Mouse (Mus musculus) cerebellum, adult 11 months (tissue): ENCODE data around the gene Tmod3.

Experiments
- DNase-seq: peaks from one replicate; pipeline ENCODE4 v3.0.0; 2022

Gene Tmod3

GRCm38 (mm10) chr9:75559512-75560012 is at the start of gene Tmod3:
Gene Tmod3, minus strand, starts transcription at chr9:75559657.
- DNase-seq = peak; percentile 92

GRCm38 (mm10) chr9:75607496-75607895 is 48.0 kb upstream of the Tmod3 start:
- no peak for DNase-seq

DNA sequence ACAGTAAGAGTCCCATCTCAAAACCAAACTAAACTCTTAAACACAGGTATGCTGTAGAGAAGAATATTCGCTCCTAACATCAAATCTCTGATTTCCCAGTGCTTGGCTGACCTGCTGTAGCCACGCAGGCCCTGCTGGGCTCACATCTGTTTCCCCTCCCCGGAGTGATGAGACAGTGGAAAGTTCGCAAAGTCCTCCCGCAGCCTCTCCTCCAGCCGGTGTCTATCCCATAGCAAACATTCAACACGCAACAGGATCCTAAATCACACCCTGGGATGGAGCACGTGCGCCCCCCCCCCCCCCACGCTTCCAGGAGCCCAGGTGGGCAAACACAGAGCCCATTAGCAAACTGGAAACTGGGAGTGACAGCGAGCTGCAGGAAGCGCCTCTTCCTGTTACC is 42.1 kb upstream of the Tmod3 start:
- DNase-seq = no peak

GRCm38 (mm10) chr9:75600166-75600934 is 40.9 kb upstream of the Tmod3 start:
- DNase-seq = peak; percentile 36

DNA sequence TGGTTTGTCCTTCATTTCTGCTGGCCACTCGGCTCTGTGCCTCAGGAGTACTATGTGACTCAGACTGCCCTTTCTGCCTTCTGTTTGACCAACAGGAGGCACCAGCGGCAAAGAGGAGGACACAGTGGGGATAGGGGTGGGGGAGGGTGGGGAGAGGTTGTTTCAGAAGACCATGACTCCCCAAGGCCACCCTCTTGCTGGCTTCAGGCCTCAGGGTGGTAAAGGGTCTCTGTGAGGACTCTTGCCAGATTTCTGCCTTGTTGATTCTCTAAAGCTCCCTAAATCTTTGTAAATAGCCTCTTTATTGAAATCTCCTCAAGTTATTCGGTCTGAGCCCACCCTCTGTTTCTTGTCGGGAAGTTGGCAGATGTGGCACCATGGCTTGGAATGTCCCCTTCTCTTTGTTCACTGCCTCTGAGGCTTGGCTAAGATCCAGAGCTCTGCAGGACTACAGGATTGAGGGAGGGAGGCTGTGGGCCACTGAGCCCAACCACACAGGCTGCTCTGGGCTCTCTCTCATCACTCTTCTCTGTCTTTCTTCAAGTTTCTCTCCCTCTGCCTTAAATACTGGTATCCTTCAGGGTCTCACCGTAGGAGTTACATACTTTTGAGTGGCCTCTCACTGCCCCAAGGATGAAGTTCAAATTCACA is 39.9 kb upstream of the Tmod3 start:
- DNase-seq = peak; percentile 46

DNA sequence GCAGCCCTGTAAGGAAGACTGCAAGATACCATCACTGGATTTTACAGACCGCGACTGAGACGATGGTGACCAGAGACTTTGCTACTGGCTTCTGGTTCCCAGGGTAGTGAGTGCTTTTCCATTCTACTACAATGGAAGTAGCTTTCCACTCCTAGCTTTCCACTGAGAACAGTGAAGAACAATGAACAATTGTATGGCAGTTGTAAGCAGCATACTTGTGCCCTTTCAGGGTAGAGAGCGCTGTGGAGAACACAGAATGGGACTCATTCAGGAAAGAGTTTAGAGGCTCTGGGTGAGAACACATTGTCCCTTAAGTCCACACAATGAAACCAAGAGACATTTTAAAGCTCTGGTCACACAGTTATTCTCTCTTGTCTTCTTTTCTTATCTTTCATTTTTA is 38.1 kb upstream of the Tmod3 start:
- no peak for DNase-seq

GRCm38 (mm10) chr9:75597036-75597435 is 37.6 kb upstream of the Tmod3 start:
- peak; percentile 26 for DNase-seq

DNA sequence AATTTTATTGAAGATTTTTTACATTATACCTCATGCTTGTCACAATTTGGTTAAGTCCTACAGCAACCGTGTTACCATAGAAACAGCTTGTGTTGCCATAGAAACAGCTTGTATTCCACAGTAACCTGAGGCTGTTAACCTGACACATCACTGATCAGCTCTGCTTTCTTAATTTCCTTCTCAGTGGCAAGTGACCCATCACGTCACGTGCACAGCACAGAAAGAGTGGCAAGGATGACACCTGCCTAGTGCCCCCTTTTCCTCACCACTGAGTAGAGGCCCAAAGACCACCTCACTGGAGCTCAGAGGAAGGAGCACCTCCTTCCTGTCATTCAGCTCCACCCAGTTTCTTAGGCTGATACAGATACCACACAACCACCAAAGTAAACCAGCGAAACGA is 34.0 kb upstream of the Tmod3 start:
- DNase-seq = no peak

- DNase-seq = no peak
Measured at GRCm38 (mm10) chr9:75589850-75590790, 30.7 kb upstream of the Tmod3 start.

GRCm38 (mm10) chr9:75581694-75582350 is 22.4 kb upstream of the Tmod3 start:
- DNase-seq = no peak

- DNase-seq = no peak
Measured at GRCm38 (mm10) chr9:75579321-75579720, 19.9 kb upstream of the Tmod3 start.

DNA sequence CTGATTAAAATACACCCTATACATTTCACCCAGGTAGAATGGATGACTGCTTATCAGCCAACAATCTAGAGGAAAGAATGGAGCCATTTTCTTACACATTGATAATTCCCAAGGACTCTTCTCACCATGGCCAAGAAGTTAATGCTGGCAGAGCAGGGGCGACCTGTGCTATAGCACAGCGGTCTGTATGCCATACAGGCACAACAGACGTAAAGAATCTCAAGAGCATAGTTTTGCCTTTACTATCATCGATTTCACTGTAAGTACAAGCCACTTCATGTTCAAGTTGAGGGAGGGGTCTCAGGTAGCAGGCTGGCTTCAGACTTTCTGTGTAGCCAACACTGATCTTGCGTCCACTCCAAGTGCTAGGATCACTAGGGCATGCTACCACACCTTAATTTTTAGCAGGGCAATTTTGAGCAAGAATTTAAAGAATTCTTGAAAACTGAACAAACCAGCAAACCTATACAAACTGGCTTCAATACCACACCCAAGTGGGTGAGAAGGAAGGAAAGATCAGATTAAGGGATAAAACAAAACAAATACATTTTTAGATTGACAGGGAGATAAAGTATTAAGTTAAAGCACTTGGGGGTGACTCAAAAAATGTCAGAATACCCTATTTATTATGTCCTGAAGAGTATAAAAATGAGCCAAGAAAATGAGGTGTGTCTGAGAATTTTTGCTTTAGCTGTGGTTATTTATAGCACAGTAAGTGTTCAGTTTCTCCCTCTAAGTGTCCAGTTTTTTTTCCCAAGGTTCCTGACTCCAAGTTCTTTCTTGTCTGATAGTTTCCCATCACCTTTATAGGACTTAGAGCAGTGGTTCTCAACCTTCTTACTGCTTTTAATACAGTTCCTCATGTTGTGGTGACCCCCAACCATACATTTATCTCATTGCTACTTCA is 11.8 kb upstream of the Tmod3 start:
- no peak for DNase-seq

GRCm38 (mm10) chr9:75568399-75568798 is 8.9 kb upstream of the Tmod3 start:
- DNase-seq = no peak

DNA sequence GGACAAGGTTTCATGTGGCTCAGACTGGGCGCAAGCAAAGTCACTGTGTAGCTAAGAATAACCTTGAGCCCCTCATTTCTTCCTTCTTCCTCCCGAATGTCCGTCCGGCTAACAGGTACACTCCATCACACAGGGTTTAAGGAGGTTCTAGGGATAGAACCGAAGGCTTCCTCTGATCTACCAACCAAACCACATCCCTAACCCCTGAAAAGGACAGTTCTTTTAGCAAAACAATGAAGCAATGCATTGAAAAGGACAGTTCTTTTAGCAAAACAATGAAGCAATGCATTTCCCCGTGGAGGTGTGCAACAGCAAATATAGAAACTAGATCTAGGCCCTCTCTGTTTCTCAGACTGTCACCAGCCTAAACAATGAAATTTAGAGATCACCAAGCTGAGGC is 5.4 kb upstream of the Tmod3 start:
- DNase-seq = no peak

DNA sequence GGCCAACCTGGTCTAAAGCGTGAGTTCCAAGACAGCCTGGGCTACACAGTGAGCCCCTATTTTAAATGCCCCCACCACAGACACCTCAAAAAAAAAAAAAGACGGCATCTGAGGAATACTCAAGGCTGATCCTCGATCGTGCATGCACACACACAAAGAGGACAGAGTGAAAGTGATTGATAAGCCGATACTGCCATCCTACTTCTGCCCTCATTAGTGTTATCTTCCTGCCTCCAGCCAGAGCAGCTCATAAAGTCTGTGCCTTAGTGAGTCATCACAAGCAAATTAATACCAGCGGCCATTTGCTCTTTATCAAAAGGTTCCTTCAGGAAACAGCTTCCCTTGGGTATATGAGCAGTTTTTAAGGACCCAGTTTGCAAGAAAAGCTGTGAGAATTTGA is 4.2 kb upstream of the Tmod3 start:
- DNase-seq = no peak

GRCm38 (mm10) chr9:75563176-75563575 is 3.7 kb upstream of the Tmod3 start:
- DNase-seq = no peak

DNA sequence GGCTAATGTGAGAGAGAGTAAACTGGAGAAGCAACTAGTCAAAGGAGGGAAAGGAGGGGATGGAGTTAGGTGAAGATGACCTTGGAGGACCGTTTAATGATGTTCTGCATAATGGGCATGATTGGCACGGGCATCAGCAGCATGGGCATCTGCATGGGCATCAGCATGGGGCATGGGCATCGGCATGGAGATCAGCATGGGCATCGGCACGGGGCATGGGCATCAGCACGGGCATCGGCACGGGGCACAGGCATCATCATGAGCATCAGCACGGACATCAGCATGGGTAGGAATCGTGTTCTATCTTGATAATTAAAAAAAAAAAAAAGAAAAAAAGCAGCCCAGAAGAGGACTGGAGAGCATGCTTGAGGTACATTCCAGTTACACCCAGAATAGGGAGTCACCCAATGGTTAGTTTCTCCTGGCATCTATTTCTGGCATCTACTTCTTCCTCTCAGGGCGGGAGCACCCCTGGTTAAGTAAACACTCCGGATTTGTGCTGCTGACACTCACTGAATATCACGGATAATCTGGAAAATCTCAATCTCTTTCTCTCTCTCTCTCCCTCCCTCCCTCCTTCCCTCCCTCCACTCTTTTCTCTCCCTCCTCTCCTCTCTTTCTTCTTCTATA is 1.7 kb upstream of the Tmod3 start:
- DNase-seq = no peak

DNA sequence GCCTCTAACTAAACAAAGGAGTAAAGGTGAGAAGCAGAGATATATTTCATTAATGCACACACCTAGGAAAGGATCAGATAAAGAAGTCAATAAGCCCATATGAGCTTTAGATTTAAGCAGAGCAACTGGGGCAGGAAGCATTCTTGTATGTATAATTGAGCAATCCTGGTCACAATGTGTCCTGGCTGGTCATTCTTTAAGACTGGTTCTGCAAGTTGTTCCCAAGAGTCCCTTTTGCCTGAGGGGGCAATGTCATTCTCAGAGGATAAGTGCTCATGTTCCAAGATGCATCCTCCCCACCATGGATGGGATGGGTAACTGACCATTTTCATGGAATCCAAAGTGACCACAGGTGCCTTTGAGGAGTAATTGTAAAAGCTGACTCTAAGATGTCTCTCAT is 896 bp upstream of the Tmod3 start:
- no peak for DNase-seq

- DNase-seq = no peak
Measured at GRCm38 (mm10) chr9:75558812-75559511, 495 bp downstream of the Tmod3 start.

GRCm38 (mm10) chr9:75558360-75558759 is 1.1 kb downstream of the Tmod3 start:
- no peak for DNase-seq
